5 mouse cellular contexts compared by ENCODE assay signal in the genomic region with DNA sequence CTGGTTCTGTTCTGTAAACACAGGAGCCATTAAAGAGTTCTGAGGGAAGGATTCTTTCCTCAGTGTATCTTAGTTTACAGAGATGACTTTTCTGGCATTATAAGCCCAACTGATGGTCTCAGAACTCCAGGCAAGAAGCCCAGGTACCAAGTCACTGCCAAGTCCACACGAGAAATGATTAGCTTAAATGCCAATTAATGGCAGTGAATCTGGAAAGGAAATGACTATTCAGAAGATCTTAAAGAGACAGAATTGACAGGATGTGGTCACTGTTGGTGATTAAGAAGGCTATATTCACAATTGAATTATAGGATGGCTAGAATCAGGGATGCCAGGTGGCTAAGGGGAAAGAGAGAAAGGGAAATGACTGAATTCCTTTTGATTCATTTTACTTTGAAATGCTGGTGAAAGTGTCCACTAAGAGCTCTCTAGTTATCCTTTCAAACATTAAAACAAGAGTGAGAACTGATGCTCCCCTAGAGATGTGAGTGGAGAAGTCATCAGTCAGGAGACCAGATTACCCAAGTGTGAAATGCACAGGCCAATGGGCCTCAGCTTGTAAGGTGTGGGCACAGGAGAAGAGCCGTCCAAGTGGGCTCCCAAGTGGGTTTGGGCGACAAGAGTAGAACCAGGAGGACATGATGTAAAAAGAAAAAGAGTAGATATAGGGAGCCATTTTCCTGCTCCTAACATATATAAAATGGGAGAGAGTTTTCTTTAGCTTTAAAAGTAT.
"Had no signal": no experiment of that assay in that cellular context is flagged by ENCODE, and none has a peak within 500 bp of the region (broad histone marks: within the 10 kb centered on the region; RNA-seq: fewer than 3 reads in every experiment).

No protein-coding gene starts in this region.

- DNase-seq: kidney, postnatal 14 days; lung, embryonic 14.5 days; lung, postnatal 14 days; right cerebral cortex, postnatal 25 days; thymus, postnatal 36 days had no signal
